Mouse (Mus musculus): ENCODE measurements around the gene Flt4. TPM values are rescaled to one million over a fixed set of nuclear protein-coding genes. Genes with fewer than 3 reads are reported as not detected.
A peak's percentile ranks its signal among the peaks of the same experiment; 100 is the strongest.

Flt4 gene
- polyA plus RNA-seq, 1 experiment from 2014 or later: 4.5 TPM

GRCm38 (mm10) chr11:49612154-49612553 lies 3.1 kb downstream of the Flt4 start:
- H3K27me3 ChIP-seq (ENCODE audit: control insufficient read depth, insufficient read depth, low read length): peaks cover 24% of the 10 kb centered on the region
- no peaks in the 10 kb centered on the region for H3K36me3 ChIP-seq (ENCODE audit: control insufficient read depth, insufficient read depth, low read length)
- no peaks in the 10 kb centered on the region for H3K4me1 ChIP-seq (ENCODE audit: control insufficient read depth, insufficient read depth, low read length)
- H3K27ac ChIP-seq (replicated peaks; ENCODE audit: low read depth, low read length): no peak overlapping the region
- no peak overlapping the region for H3K4me3 ChIP-seq (ENCODE audit: low read depth, low read length)
- H3K9ac ChIP-seq (ENCODE audit: low read length): no peak overlapping the region
- 45% methylated on average over 3 of the region's 3 CpGs for WGBS
- ATAC-seq (ENCODE audit: insufficient number of reproducible peaks, low FRiP score, low TSS enrichment, low read depth) (no peak), DNase-seq (ENCODE audit: low spot score) (peak; percentile 19)
- no peaks in the 10 kb centered on the region for H3K9me3 ChIP-seq (ENCODE audit: control insufficient read depth, low read length)
- no peak overlapping the region for H3K4me2 ChIP-seq (ENCODE audit: low read depth, severe bottlenecking)

- ATAC-seq (ENCODE audit: insufficient number of reproducible peaks, low FRiP score, low TSS enrichment, low read depth) (no peak), DNase-seq (ENCODE audit: low spot score) (peak; percentile 40)
- no peaks in the 10 kb centered on the region for H3K4me1 ChIP-seq (ENCODE audit: control insufficient read depth, insufficient read depth, low read length)
Observed at GRCm38 (mm10) chr11:49613349-49613748, 4.3 kb downstream of the Flt4 start.

GRCm38 (mm10) chr11:49615856-49616725 lies 7.0 kb downstream of the Flt4 start:
- H3K4me3 ChIP-seq (ENCODE audit: low read depth, low read length): no peak overlapping the region
- WGBS: 90% methylated on average over 10 of the region's 10 CpGs
- H3K9me3 ChIP-seq (ENCODE audit: control insufficient read depth, low read length): no peaks in the 10 kb centered on the region
- no peak overlapping the region for H3K27ac ChIP-seq (replicated peaks; ENCODE audit: low read depth, low read length)
- H3K4me1 ChIP-seq (ENCODE audit: control insufficient read depth, insufficient read depth, low read length): no peaks in the 10 kb centered on the region
- H3K4me2 ChIP-seq (ENCODE audit: low read depth, severe bottlenecking): no peak overlapping the region
- peaks cover 8% of the 10 kb centered on the region; the same call in 1 of the 2 replicates for H3K27me3 ChIP-seq (ENCODE audit: control insufficient read depth, insufficient read depth, low read length)
- H3K9ac ChIP-seq (ENCODE audit: low read length): no peak overlapping the region
- ATAC-seq (ENCODE audit: insufficient number of reproducible peaks, low FRiP score, low TSS enrichment, low read depth) (no peak), DNase-seq (ENCODE audit: low spot score) (no peak)
- H3K36me3 ChIP-seq (ENCODE audit: control insufficient read depth, insufficient read depth, low read length): no peaks in the 10 kb centered on the region

More at GRCm38 (mm10) chr11:49613349-49613748, 4.3 kb downstream of the Flt4 start:
- Histone ChIP-seq H3K4me3 (ENCODE audit: low read depth, low read length) (no peak overlapping the region), H3K27ac (replicated peaks; ENCODE audit: low read depth, low read length) (no peak overlapping the region), H3K36me3 (ENCODE audit: control insufficient read depth, insufficient read depth, low read length) (no peaks in the 10 kb centered on the region), H3K4me2 (ENCODE audit: low read depth, severe bottlenecking) (no peak overlapping the region), H3K27me3 (ENCODE audit: control insufficient read depth, insufficient read depth, low read length) (peaks cover 21% of the 10 kb centered on the region), H3K9me3 (ENCODE audit: control insufficient read depth, low read length) (no peaks in the 10 kb centered on the region), H3K9ac (ENCODE audit: low read length) (no peak overlapping the region)
- WGBS: 9% methylated on average over 10 of the region's 10 CpGs

DNA sequence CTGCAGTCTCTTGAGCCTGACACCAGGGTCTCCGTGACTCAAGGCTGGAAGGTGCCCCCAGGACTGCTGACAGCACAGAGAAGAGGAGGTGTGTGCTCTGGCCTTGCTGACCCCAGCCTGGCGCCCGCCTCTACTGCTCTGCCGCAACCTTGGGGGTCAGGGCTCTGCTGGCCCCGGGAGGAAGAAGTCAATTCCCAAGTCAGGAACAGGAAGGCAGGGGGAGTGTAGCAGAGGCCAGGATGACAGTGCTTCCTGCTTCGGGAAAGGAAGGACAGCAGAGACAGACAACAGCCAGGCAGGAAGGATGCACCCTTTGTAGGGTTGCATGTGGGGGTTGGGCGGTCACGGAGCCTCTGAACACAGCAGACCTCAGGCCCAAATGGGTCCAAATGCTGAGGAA lies 9.4 kb downstream of the Flt4 start:
- Histone ChIP-seq H3K9me3 (ENCODE audit: control insufficient read depth, low read length) (no peaks in the 10 kb centered on the region), H3K27ac (replicated peaks; ENCODE audit: low read depth, low read length) (no peak overlapping the region), H3K36me3 (ENCODE audit: control insufficient read depth, insufficient read depth, low read length) (no peaks in the 10 kb centered on the region), H3K9ac (ENCODE audit: low read length) (no peak overlapping the region), H3K4me3 (ENCODE audit: low read depth, low read length) (no peak overlapping the region), H3K27me3 (ENCODE audit: control insufficient read depth, insufficient read depth, low read length) (no peaks in the 10 kb centered on the region), H3K4me2 (ENCODE audit: low read depth, severe bottlenecking) (no peak overlapping the region), H3K4me1 (ENCODE audit: control insufficient read depth, insufficient read depth, low read length) (no peaks in the 10 kb centered on the region)
- no peak for ATAC-seq (ENCODE audit: insufficient number of reproducible peaks, low FRiP score, low TSS enrichment, low read depth)
- no peak for DNase-seq (ENCODE audit: low spot score)
- 80% methylated on average over 8 of the region's 8 CpGs for WGBS

DNA sequence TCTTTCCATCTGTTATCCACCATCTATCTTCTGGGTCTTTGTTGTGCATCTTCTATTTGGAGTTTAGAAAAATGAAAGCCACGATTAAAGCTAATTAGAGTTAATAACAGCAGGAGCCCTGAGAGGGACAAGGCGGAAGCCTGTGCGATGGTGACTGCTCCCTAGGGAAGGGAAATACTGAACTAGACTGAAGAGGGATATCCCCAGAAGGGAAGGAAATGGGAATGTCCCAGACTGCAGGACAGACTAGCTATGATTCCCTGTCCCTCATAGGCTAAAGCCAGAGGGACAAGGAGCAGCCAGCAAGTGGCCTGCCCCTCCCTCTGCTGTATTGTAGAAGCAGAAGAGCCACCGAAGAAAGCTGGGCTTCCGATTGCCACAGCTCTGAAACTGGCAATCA lies 12.9 kb downstream of the Flt4 start:
- no peaks in the 10 kb centered on the region for H3K27me3 ChIP-seq (ENCODE audit: control insufficient read depth, insufficient read depth, low read length)
- no peaks in the 10 kb centered on the region for H3K9me3 ChIP-seq (ENCODE audit: control insufficient read depth, low read length)
- H3K36me3 ChIP-seq (ENCODE audit: control insufficient read depth, insufficient read depth, low read length): no peaks in the 10 kb centered on the region
- H3K27ac ChIP-seq (replicated peaks; ENCODE audit: low read depth, low read length): no peak overlapping the region
- no peak overlapping the region for H3K9ac ChIP-seq (ENCODE audit: low read length)
- DNase-seq (ENCODE audit: low spot score) (no peak), ATAC-seq (ENCODE audit: insufficient number of reproducible peaks, low FRiP score, low TSS enrichment, low read depth) (no peak)
- 83% methylated on average over 5 of the region's 5 CpGs for WGBS
- no peak overlapping the region for H3K4me2 ChIP-seq (ENCODE audit: low read depth, severe bottlenecking)
- H3K4me1 ChIP-seq (ENCODE audit: control insufficient read depth, insufficient read depth, low read length): no peaks in the 10 kb centered on the region
- no peak overlapping the region for H3K4me3 ChIP-seq (ENCODE audit: low read depth, low read length)

GRCm38 (mm10) chr11:49624156-49624555 lies 15.1 kb downstream of the Flt4 start:
- Histone ChIP-seq H3K9ac (ENCODE audit: low read length) (no peak overlapping the region), H3K27ac (replicated peaks; ENCODE audit: low read depth, low read length) (no peak overlapping the region), H3K4me2 (ENCODE audit: low read depth, severe bottlenecking) (no peak overlapping the region), H3K36me3 (ENCODE audit: control insufficient read depth, insufficient read depth, low read length) (no peaks in the 10 kb centered on the region), H3K27me3 (ENCODE audit: control insufficient read depth, insufficient read depth, low read length) (no peaks in the 10 kb centered on the region), H3K4me1 (ENCODE audit: control insufficient read depth, insufficient read depth, low read length) (no peaks in the 10 kb centered on the region), H3K4me3 (ENCODE audit: low read depth, low read length) (no peak overlapping the region), H3K9me3 (ENCODE audit: control insufficient read depth, low read length) (no peaks in the 10 kb centered on the region)
- 81% methylated on average over 3 of the region's 3 CpGs for WGBS
- DNase-seq (ENCODE audit: low spot score) (no peak), ATAC-seq (ENCODE audit: insufficient number of reproducible peaks, low FRiP score, low TSS enrichment, low read depth) (no peak)

DNA sequence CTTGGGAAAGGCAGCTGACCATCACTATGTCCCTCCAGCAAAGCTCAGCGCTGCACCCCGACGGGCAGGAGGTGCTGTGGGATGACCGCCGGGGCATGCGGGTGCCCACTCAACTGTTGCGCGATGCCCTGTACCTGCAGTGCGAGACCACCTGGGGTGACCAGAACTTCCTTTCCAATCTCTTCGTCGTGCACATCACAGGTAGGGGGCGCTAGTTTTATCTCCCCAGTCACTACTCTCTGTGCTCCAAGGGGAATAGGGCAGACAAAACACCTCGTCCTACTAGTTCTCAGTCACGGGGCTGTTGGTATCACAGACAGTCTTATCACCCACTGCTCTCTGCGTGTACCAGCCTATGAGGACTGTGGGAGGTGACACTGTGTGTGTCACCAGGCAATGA lies 16.8 kb downstream of the Flt4 start:
- ATAC-seq (ENCODE audit: insufficient number of reproducible peaks, low FRiP score, low TSS enrichment, low read depth) (no peak), DNase-seq (ENCODE audit: low spot score) (no peak)
- H3K4me1 ChIP-seq (ENCODE audit: control insufficient read depth, insufficient read depth, low read length): no peaks in the 10 kb centered on the region
- no peaks in the 10 kb centered on the region for H3K9me3 ChIP-seq (ENCODE audit: control insufficient read depth, low read length)
- no peak overlapping the region for H3K4me3 ChIP-seq (ENCODE audit: low read depth, low read length)
- no peak overlapping the region for H3K9ac ChIP-seq (ENCODE audit: low read length)
- no peaks in the 10 kb centered on the region; the same call in 1 of the 2 replicates for H3K27me3 ChIP-seq (ENCODE audit: control insufficient read depth, insufficient read depth, low read length)
- 58% methylated on average over 15 of the region's 15 CpGs for WGBS
- H3K36me3 ChIP-seq (ENCODE audit: control insufficient read depth, insufficient read depth, low read length): no peaks in the 10 kb centered on the region
- H3K4me2 ChIP-seq (ENCODE audit: low read depth, severe bottlenecking): no peak overlapping the region
- H3K27ac ChIP-seq (replicated peaks; ENCODE audit: low read depth, low read length): no peak overlapping the region

DNA sequence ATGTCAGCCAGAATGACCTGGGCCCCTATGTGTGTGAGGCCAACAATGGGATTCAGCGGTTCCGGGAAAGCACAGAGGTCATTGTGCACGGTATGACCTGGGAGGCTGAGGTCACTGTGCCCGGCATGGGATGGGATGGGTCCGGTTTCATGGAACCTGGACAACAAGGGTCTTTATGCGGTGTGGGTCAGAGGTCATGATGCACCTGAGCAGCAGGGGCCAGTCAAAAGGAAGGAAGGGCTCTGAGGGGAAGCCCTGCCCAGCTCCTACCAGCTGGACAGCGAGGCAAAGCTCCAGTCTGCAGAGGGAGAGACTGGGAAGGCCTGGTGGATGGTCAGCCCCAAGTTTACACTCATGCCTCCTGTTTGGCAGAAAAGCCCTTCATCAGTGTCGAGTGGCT lies 17.7 kb downstream of the Flt4 start:
- no peak overlapping the region for H3K4me3 ChIP-seq (ENCODE audit: low read depth, low read length)
- H3K9me3 ChIP-seq (ENCODE audit: control insufficient read depth, low read length): no peaks in the 10 kb centered on the region
- DNase-seq (ENCODE audit: low spot score) (no peak), ATAC-seq (ENCODE audit: insufficient number of reproducible peaks, low FRiP score, low TSS enrichment, low read depth) (no peak)
- no peak overlapping the region for H3K9ac ChIP-seq (ENCODE audit: low read length)
- 78% methylated on average over 8 of the region's 8 CpGs for WGBS
- H3K4me2 ChIP-seq (ENCODE audit: low read depth, severe bottlenecking): no peak overlapping the region
- H3K36me3 ChIP-seq (ENCODE audit: control insufficient read depth, insufficient read depth, low read length): no peaks in the 10 kb centered on the region
- H3K27me3 ChIP-seq (ENCODE audit: control insufficient read depth, insufficient read depth, low read length): no peaks in the 10 kb centered on the region; the same call in 1 of the 2 replicates
- no peaks in the 10 kb centered on the region for H3K4me1 ChIP-seq (ENCODE audit: control insufficient read depth, insufficient read depth, low read length)
- no peak overlapping the region for H3K27ac ChIP-seq (replicated peaks; ENCODE audit: low read depth, low read length)
